Mouse (Mus musculus): ENCODE data around the gene Hoxc10.

- TF ChIP-seq GATA1 (IDR thresholded peaks at IDR 0.05; ENCODE audit: borderline replicate concordance, low read length) (no peak), FLI1 (IDR thresholded peaks at IDR 0.05; ENCODE audit: low read length) (no peak)
Measured at GRCm38 (mm10) chr15:102939256-102940155, 27.1 kb upstream of the Hoxc10 start.
